Mouse (Mus musculus): ENCODE measurements around the gene Aspa. TPM values are rescaled to one million over a fixed set of nuclear protein-coding genes. Genes with fewer than 3 reads are reported as not detected.

Aspa gene
- total RNA-seq (2021), result 1 to 10 TPM; 1.4 to 1.5 TPM
- polyA plus RNA-seq (2012; rRNA removed), result 2.2 and 4.4 TPM in 2 replicates
- long read RNA-seq, partial matches to known transcripts, result 0 of 2 reads
- long read RNA-seq, other reads (novel, unspliced or antisense), result 0 of 2 reads

- Histone ChIP-seq H3K27ac (no peak within 1 kb of the TSS), H3K4me1 (ENCODE audit: control insufficient read depth, insufficient read depth, low read length) (peaks cover 1% of the 10 kb centered on the region), H3K4me3 (no peak within 1 kb of the TSS), H3K9ac (ENCODE audit: low read depth, low read length) (no peak within 1 kb of the TSS), H3K27me3 (ENCODE audit: control insufficient read depth, insufficient read depth, low read length) (no peaks in the 10 kb centered on the region), H3K79me2 (replicated peaks; ENCODE audit: control insufficient read depth, insufficient read depth, low read length) (no peaks in the 10 kb centered on the region), H3K36me3 (ENCODE audit: control insufficient read depth, insufficient read depth, low read length) (no peaks in the 10 kb centered on the region)
- no peak for DNase-seq
- TF ChIP-seq EP300 (IDR thresholded peaks at IDR 0.05; ENCODE audit: insufficient read depth, low read depth, low read length), result no peak
- no peak for TF ChIP-seq CTCF (IDR thresholded peaks at IDR 0.05)
- no peak for TF ChIP-seq POLR2A (IDR thresholded peaks at IDR 0.05; ENCODE audit: insufficient read depth, low read depth, low read length)
- 77% methylated on average over 27 of the region's 27 CpGs for WGBS
- intact Hi-C loops (cut with DNase I), result no loop called here
These were observed at the start of gene Aspa, which contains the start of the genes Gm49340 and Spata22 for GRCm38 (mm10) chr11:73329442-73329841. TSS of gene Aspa (minus strand) at chr11:73329596. TSS of gene Gm49340 (plus strand) at chr11:73329741. TSS of gene Spata22 (plus strand) at chr11:73329741.

DNA sequence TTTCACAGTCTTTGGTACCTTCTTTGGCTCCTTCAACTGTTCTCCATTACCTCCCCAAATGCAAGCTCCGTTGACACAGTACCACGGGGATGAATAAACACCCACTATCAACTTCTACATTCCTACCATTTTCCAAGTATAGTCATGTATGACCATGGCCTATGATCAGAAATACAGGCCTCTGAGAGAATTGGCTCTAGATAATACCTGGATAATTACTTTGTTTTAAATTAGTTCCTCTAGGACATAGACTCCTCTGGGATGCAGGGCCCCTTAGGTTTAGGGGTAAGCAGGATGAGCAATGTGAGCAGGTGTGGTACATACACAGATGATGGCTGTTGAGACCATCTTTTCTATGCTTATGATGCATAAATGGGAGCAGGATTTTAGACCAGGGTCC is 41.5 kb upstream of the Aspa start, which contains the start of gene Olfr376:
Gene Olfr376, plus strand, starts transcription at position 301 of the 400 bp plus-strand sequence.
- DNase-seq, result no peak
- no peak for TF ChIP-seq EP300 (IDR thresholded peaks at IDR 0.05; ENCODE audit: insufficient read depth, low read depth, low read length)
- TF ChIP-seq POLR2A (IDR thresholded peaks at IDR 0.05; ENCODE audit: insufficient read depth, low read depth, low read length), result no peak
- TF ChIP-seq CTCF (IDR thresholded peaks at IDR 0.05), result no peak
- intact Hi-C loops (cut with DNase I), result no loop called here

GRCm38 (mm10) chr11:73350483-73350882 is 21.1 kb upstream of the Aspa start, which contains the start of gene Olfr20:
TSS of gene Olfr20 (plus strand) at chr11:73350783.
- H3K9ac ChIP-seq (ENCODE audit: low read depth, low read length), result no peak within 1 kb of the TSS
- WGBS, result 35% methylated on average over 3 of the region's 3 CpGs
- no peak for TF ChIP-seq EP300 (IDR thresholded peaks at IDR 0.05; ENCODE audit: insufficient read depth, low read depth, low read length)
- no peak for TF ChIP-seq CTCF (IDR thresholded peaks at IDR 0.05)
- no peak for TF ChIP-seq POLR2A (IDR thresholded peaks at IDR 0.05; ENCODE audit: insufficient read depth, low read depth, low read length)
- no peaks in the 10 kb centered on the region for H3K36me3 ChIP-seq (ENCODE audit: control insufficient read depth, insufficient read depth, low read length)
- DNase-seq, result no peak
- intact Hi-C loops (cut with DNase I), result no loop called here
- H3K27me3 ChIP-seq (ENCODE audit: control insufficient read depth, insufficient read depth, low read length), result no peaks in the 10 kb centered on the region
- H3K27ac ChIP-seq, result no peak within 1 kb of the TSS
- H3K4me3 ChIP-seq, result no peak within 1 kb of the TSS
- no peaks in the 10 kb centered on the region for H3K4me1 ChIP-seq (ENCODE audit: control insufficient read depth, insufficient read depth, low read length)
- no peaks in the 10 kb centered on the region for H3K79me2 ChIP-seq (replicated peaks; ENCODE audit: control insufficient read depth, insufficient read depth, low read length)

More for the DNA sequence above, 41.5 kb upstream of the Aspa start, which contains the start of gene Olfr376:
- 78% methylated on average over 2 of the region's 2 CpGs for WGBS
- H3K79me2 ChIP-seq (replicated peaks; ENCODE audit: control insufficient read depth, insufficient read depth, low read length), result no peaks in the 10 kb centered on the region
- no peak within 1 kb of the TSS for H3K9ac ChIP-seq (ENCODE audit: low read depth, low read length)
- H3K36me3 ChIP-seq (ENCODE audit: control insufficient read depth, insufficient read depth, low read length), result no peaks in the 10 kb centered on the region
- no peak within 1 kb of the TSS for H3K4me3 ChIP-seq
- no peak within 1 kb of the TSS for H3K27ac ChIP-seq
- no peaks in the 10 kb centered on the region for H3K4me1 ChIP-seq (ENCODE audit: control insufficient read depth, insufficient read depth, low read length)
- H3K27me3 ChIP-seq (ENCODE audit: control insufficient read depth, insufficient read depth, low read length), result no peaks in the 10 kb centered on the region

DNA sequence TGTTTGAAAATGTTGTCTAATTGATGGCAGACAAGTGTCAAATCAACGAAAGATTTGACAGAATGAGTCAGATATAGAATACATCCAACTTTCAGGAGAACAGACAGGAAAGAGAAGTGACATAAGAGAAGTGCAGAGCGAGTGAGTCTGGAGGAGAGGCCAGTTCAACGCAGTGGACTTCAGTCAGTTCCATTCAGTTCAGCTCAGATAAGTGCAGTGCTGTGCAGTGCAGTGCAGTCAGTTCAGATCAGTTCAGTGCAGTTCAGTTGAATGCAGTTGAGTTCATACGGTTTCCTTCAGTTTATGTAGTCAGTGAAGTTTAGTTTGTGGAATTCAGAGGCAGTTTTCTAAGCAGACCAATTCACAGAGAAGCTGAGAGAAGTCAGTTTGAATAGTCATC is 7.5 kb upstream of the Aspa start:
- H3K79me2 ChIP-seq (replicated peaks; ENCODE audit: control insufficient read depth, insufficient read depth, low read length), result no peaks in the 10 kb centered on the region
- no peaks in the 10 kb centered on the region for H3K4me1 ChIP-seq (ENCODE audit: control insufficient read depth, insufficient read depth, low read length)
- H3K4me3 ChIP-seq, result no peak overlapping the region
- H3K36me3 ChIP-seq (ENCODE audit: control insufficient read depth, insufficient read depth, low read length), result no peaks in the 10 kb centered on the region
- intact Hi-C loops (cut with DNase I), result no loop called here
- TF ChIP-seq EP300 (IDR thresholded peaks at IDR 0.05; ENCODE audit: insufficient read depth, low read depth, low read length) (no peak), CTCF (IDR thresholded peaks at IDR 0.05) (no peak), POLR2A (IDR thresholded peaks at IDR 0.05; ENCODE audit: insufficient read depth, low read depth, low read length) (no peak)
- no peak for DNase-seq
- no peaks in the 10 kb centered on the region for H3K27me3 ChIP-seq (ENCODE audit: control insufficient read depth, insufficient read depth, low read length)
- no peak overlapping the region for H3K9ac ChIP-seq (ENCODE audit: low read depth, low read length)
- 65% methylated on average over 4 of the region's 4 CpGs for WGBS
- H3K27ac ChIP-seq, result no peak overlapping the region

- TF ChIP-seq EP300 (IDR thresholded peaks at IDR 0.05; ENCODE audit: insufficient read depth, low read depth, low read length) (no peak), POLR2A (IDR thresholded peaks at IDR 0.05; ENCODE audit: insufficient read depth, low read depth, low read length) (no peak), CTCF (IDR thresholded peaks at IDR 0.05) (no peak)
- Histone ChIP-seq H3K79me2 (replicated peaks; ENCODE audit: control insufficient read depth, insufficient read depth, low read length) (no peaks in the 10 kb centered on the region), H3K27me3 (ENCODE audit: control insufficient read depth, insufficient read depth, low read length) (no peaks in the 10 kb centered on the region), H3K4me3 (no peak overlapping the region), H3K27ac (no peak overlapping the region), H3K9ac (ENCODE audit: low read depth, low read length) (no peak overlapping the region), H3K36me3 (ENCODE audit: control insufficient read depth, insufficient read depth, low read length) (no peaks in the 10 kb centered on the region), H3K4me1 (ENCODE audit: control insufficient read depth, insufficient read depth, low read length) (no peaks in the 10 kb centered on the region)
- 64% methylated on average over 2 of the region's 2 CpGs for WGBS
- no peak for DNase-seq
- intact Hi-C loops (cut with DNase I), result no loop called here
These were observed 4.0 kb upstream of the Aspa start for GRCm38 (mm10) chr11:73333357-73333756.

- Histone ChIP-seq H3K9ac (ENCODE audit: low read depth, low read length) (no peak overlapping the region), H3K79me2 (replicated peaks; ENCODE audit: control insufficient read depth, insufficient read depth, low read length) (no peaks in the 10 kb centered on the region)
- no peak for DNase-seq
These were observed 2.0 kb downstream of the Aspa start for GRCm38 (mm10) chr11:73327361-73327760.

More at GRCm38 (mm10) chr11:73327361-73327760, 2.0 kb downstream of the Aspa start:
- H3K4me3 ChIP-seq, result no peak overlapping the region
- H3K27me3 ChIP-seq (ENCODE audit: control insufficient read depth, insufficient read depth, low read length), result no peaks in the 10 kb centered on the region
- TF ChIP-seq CTCF (IDR thresholded peaks at IDR 0.05) (no peak), POLR2A (IDR thresholded peaks at IDR 0.05; ENCODE audit: insufficient read depth, low read depth, low read length) (no peak), EP300 (IDR thresholded peaks at IDR 0.05; ENCODE audit: insufficient read depth, low read depth, low read length) (no peak)
- H3K36me3 ChIP-seq (ENCODE audit: control insufficient read depth, insufficient read depth, low read length), result no peaks in the 10 kb centered on the region
- WGBS, result 48% methylated on average over 4 of the region's 4 CpGs
- peaks cover 1% of the 10 kb centered on the region for H3K4me1 ChIP-seq (ENCODE audit: control insufficient read depth, insufficient read depth, low read length)
- intact Hi-C loops (cut with DNase I), result no loop called here
- H3K27ac ChIP-seq, result no peak overlapping the region
